Mouse (Mus musculus) bone marrow macrophage, adult 2 months (primary cell): Measurements from ENCODE around the gene Lcn6. TPM values are rescaled to one million over a fixed set of nuclear protein-coding genes. Genes with fewer than 3 reads are reported as not detected.

Experiments used
- H3K27ac ChIP-seq: 2 replicates; pipeline ENCODE4 v1.5.1; 2012; ENCODE audit warnings: low read depth, low read length; ENCODE audit not compliant: insufficient read depth
- H3K4me1 ChIP-seq: 2 replicates; pipeline ENCODE4 v1.6.1; 2012; ENCODE audit warnings: low read length; ENCODE audit not compliant: control insufficient read depth, insufficient read depth
- H3K4me3 ChIP-seq: 2 replicates; pipeline ENCODE4 v1.5.1; 2012; ENCODE audit warnings: mild to moderate bottlenecking, low read length, moderate library complexity; ENCODE audit not compliant: insufficient read depth
- CTCF ChIP-seq: IDR thresholded peaks from 2 replicates; pipeline ENCODE4 v1.5.1; 2012; ENCODE audit warnings: low read depth, mild to moderate bottlenecking, low read length, moderate library complexity
- POLR2A ChIP-seq: IDR thresholded peaks from 2 replicates; pipeline ENCODE4 v1.6.1; 2012; ENCODE audit warnings: mild to moderate bottlenecking, low read depth, low read length, borderline replicate concordance
- polyA plus RNA-seq: library from polyadenylated mRNA; stranded (reverse); fragments of >200 nt; gene quantifications from 2 replicates; pipeline ENCODE4 v1.2.4, GENCODE M21; 2012; ENCODE audit not compliant: missing spikeins, insufficient read depth, insufficient read length

Lcn6 gene
- polyA plus RNA-seq, result not detected in 2 replicates

DNA sequence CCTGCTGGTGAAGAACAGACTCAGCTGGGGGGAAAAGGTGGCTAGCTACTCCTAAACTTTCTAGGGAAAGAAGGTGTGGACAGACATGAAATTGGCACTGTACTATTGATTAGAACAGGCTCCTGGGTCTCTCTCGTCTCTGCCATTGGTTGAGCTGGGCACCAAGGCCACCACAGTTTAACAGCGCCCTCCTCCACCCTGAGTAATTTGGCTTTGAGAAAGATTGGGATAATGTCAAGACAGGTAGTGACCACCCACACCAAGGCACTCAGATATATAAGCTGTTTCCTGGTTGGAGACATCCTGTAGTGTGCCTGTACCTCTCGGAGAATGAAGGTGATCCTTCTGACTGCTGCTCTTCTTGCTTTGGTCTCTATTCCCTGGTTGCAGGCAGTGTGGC, at the start of gene Lcn6:
Gene Lcn6 (plus strand): TSS at position 301 of the 400 bp plus-strand sequence.
- Histone ChIP-seq H3K4me1 (no peaks in the 10 kb centered on the region), H3K4me3 (no peak within 1 kb of the TSS), H3K27ac (no peak within 1 kb of the TSS)
- TF ChIP-seq CTCF, result no peak
- TF ChIP-seq POLR2A, result no peak

- Histone ChIP-seq H3K27ac (peak within 1 kb of the TSS; percentile 47), H3K4me3 (peak within 1 kb of the TSS; percentile 9; the same call in 1 of the 2 replicates), H3K4me1 (peaks cover 18% of the 10 kb centered on the region)
- no peak for TF ChIP-seq POLR2A
- TF ChIP-seq CTCF, result no peak
Measured at GRCm38 (mm10) chr2:25627811-25628210, 48.8 kb upstream of the Lcn6 start, which contains the start of gene Fcna. Gene Fcna, minus strand, starts transcription at chr2:25628030.

DNA sequence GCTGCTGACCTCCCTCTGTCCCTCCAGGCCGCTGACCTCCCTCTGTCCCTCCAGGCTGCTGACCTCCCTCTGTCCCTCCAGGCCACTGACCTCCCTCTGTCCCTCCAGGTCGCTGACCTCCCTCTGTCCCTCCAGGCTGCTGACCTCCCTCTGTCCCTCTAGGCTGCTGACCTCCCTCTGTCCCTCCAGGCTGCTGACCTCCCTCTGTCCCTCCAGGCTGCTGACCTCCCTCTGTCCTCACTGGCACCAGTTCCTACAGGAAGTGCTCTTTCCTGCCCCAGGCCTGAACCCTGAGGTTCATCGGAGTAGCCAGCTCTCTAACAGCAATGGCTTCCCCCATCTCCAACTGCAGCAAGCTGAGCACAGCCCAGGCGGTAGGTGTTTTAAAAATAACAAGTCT, 47.8 kb upstream of the Lcn6 start:
- no peak overlapping the region for H3K4me3 ChIP-seq
- H3K4me1 ChIP-seq, result peaks cover 18% of the 10 kb centered on the region
- H3K27ac ChIP-seq, result no peak overlapping the region
- no peak for TF ChIP-seq POLR2A
- TF ChIP-seq CTCF, result no peak

GRCm38 (mm10) chr2:25633616-25634015, 43.0 kb upstream of the Lcn6 start:
- TF ChIP-seq CTCF (no peak), POLR2A (no peak)
- Histone ChIP-seq H3K4me1 (peaks cover 7% of the 10 kb centered on the region), H3K27ac (no peak overlapping the region), H3K4me3 (no peak overlapping the region)

- TF ChIP-seq POLR2A (no peak), CTCF (no peak)
- Histone ChIP-seq H3K27ac (no peak overlapping the region), H3K4me1 (0 out of 2 replicates have a peak, but pooled peaks cover 4% of the 10 kb centered on the region), H3K4me3 (no peak overlapping the region)
Measured at GRCm38 (mm10) chr2:25634046-25634445, 42.5 kb upstream of the Lcn6 start.

GRCm38 (mm10) chr2:25639890-25640289, 36.7 kb upstream of the Lcn6 start:
- no peak overlapping the region for H3K27ac ChIP-seq
- no peak overlapping the region for H3K4me3 ChIP-seq
- H3K4me1 ChIP-seq, result no peaks in the 10 kb centered on the region
- TF ChIP-seq CTCF (peak; percentile 74), POLR2A (no peak)

DNA sequence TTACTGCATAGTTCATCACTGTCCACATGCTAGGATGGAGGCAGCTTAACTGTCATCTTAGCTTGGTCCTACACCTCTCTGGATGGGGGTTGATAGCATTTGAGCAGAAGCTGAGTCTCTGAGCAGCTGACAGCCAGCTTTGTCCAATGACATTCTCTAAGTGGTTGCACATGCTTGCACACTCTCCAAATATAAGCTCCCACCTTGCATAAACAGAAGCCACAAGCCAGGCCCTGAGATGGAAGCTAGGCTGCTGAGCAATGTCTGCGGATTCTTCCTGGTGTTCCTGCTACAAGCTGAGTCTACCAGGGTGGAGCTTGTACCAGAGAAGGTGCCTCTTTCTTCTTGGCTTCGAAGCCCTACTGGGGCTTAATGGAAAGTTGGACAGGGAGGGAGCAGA, 23.7 kb upstream of the Lcn6 start, which contains the start of gene Lcn8:
Gene Lcn8 (plus strand): TSS at position 219 of the 400 bp plus-strand sequence.
- Histone ChIP-seq H3K27ac (no peak within 1 kb of the TSS), H3K4me1 (no peaks in the 10 kb centered on the region), H3K4me3 (no peak within 1 kb of the TSS)
- TF ChIP-seq POLR2A, result no peak
- no peak for TF ChIP-seq CTCF

DNA sequence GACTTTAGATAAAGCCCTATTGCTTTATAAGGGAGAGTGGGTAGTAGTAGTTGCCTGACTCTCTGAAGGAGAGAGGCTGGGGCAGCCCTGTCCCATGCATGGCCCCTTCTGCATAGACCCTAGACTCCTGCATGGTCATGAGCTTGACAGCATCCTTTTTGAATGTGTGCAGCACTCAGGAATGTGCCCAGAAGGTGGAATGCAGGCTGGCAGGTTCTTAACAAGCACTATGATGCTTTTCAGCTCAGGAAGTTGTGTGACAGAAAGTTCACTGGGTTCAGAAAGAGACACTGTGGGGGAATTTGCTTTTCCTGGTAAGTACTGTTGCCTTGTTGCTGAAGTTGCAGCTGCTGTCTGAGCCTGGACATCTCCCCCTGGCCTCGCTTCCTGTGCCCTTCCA, 22.1 kb upstream of the Lcn6 start:
- TF ChIP-seq POLR2A, result no peak
- no peak for TF ChIP-seq CTCF
- H3K4me3 ChIP-seq, result no peak overlapping the region
- H3K27ac ChIP-seq, result no peak overlapping the region
- no peaks in the 10 kb centered on the region for H3K4me1 ChIP-seq

- TF ChIP-seq CTCF (no peak), POLR2A (no peak)
- H3K4me3 ChIP-seq, result no peak overlapping the region
- no peak overlapping the region for H3K27ac ChIP-seq
- peaks cover 8% of the 10 kb centered on the region; the same call in 1 of the 2 replicates for H3K4me1 ChIP-seq
Measured at GRCm38 (mm10) chr2:25656691-25657090, 19.9 kb upstream of the Lcn6 start.

DNA sequence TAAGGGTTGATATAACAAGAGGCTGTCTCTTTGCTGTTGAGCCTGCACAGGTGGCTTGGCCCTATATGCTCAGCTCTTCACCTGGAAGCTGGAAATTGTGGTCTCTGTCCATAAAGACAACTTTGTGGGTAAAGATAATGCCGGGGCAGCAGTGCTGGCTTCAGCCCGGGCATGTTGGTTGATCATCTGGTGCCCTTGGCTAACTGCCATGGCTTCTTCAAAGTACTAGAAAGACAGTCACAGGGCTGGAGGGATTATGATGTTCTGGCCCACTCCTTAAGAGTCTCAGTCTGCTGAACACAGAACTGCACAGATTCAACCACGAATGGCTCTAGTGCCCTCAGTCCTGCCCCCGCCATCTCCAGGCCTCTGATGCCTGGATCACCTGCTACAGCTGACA, 19.3 kb upstream of the Lcn6 start:
- no peak for TF ChIP-seq POLR2A
- TF ChIP-seq CTCF, result no peak
- no peak overlapping the region for H3K4me3 ChIP-seq
- H3K27ac ChIP-seq, result no peak overlapping the region
- H3K4me1 ChIP-seq, result peaks cover 8% of the 10 kb centered on the region; the same call in 1 of the 2 replicates

DNA sequence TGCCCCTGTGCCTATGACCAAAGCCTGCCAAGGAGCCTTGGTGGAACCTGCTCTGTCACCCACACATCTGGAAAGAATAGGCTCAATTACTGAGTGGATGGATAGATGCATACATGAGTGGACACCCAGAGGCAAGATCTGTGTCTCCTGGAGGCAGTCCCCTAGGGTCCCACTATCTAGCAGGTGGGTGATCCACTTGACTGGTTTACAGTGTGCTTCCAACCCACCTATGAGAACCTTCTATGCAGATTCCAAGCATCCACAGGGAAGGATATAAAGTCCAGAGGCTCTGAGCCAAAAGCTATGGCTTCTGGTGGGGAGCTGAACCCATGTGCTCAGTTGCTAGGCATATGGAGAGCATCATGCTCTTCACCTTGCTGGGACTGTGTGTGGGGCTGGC, 18.9 kb upstream of the Lcn6 start, which contains the start of gene Lcn5:
Gene Lcn5 (plus strand): TSS at position 301 of the 400 bp plus-strand sequence.
- peaks cover 8% of the 10 kb centered on the region; the same call in 1 of the 2 replicates for H3K4me1 ChIP-seq
- TF ChIP-seq POLR2A, result no peak
- no peak for TF ChIP-seq CTCF
- H3K27ac ChIP-seq, result no peak within 1 kb of the TSS
- H3K4me3 ChIP-seq, result no peak within 1 kb of the TSS
